Mouse (Mus musculus) stomach, postnatal 0 days (tissue): ENCODE measurements around the gene Spag16. TPM values are rescaled to one million over a fixed set of nuclear protein-coding genes. Genes with fewer than 3 reads are reported as not detected.

ENCODE experiments used
- ATAC-seq: fragments of 200-750 bp; cut with Nextera tagmentation; 2 replicates; pipeline ENCODE4 v1.8.0; 2017; ENCODE audit not compliant: low FRiP score, low TSS enrichment
- DNase-seq: peaks from one replicate; pipeline ENCODE4 v3.0.0-alpha.2; 2016; ENCODE audit warnings: low spot score
- H3K27ac ChIP-seq: fragments of 300-500 bp; sonication (generic); replicated peaks from 2 replicates; pipeline ENCODE4 v1.5.1; 2014; ENCODE audit warnings: mild to moderate bottlenecking, control low read depth
- H3K27me3 ChIP-seq: fragments of 300-500 bp; sonication (generic); 2 replicates; pipeline ENCODE4 v1.6.1; 2014; ENCODE audit warnings: low read length; ENCODE audit not compliant: control insufficient read depth, insufficient read depth
- H3K36me3 ChIP-seq: fragments of 300-500 bp; sonication (generic); 2 replicates; pipeline ENCODE4 v1.6.1; 2014; ENCODE audit warnings: low read length, mixed read lengths; ENCODE audit not compliant: control insufficient read depth, insufficient read depth
- H3K4me1 ChIP-seq: fragments of 300-500 bp; sonication (generic); replicated peaks from 2 replicates; pipeline ENCODE4 v1.6.1; 2014; ENCODE audit warnings: antibody characterized with exemption; ENCODE audit not compliant: control insufficient read depth, insufficient read depth
- H3K4me2 ChIP-seq: fragments of 300-500 bp; sonication (generic); replicated peaks from 2 replicates; pipeline ENCODE4 v1.6.1; 2014; ENCODE audit warnings: low read depth, mild to moderate bottlenecking, control low read depth, moderate library complexity
- H3K4me3 ChIP-seq: fragments of 300-500 bp; sonication (generic); 2 replicates; pipeline ENCODE4 v1.5.1; 2014; ENCODE audit warnings: low read depth, low read length, control low read depth
- H3K9ac ChIP-seq: fragments of 300-500 bp; sonication (generic); 2 replicates; pipeline ENCODE4 v1.6.1; 2014; ENCODE audit warnings: mild to moderate bottlenecking, low read length, control low read depth, mixed read lengths
- H3K9me3 ChIP-seq: fragments of 300-500 bp; sonication (generic); 2 replicates; pipeline ENCODE4 v1.6.1; 2016; ENCODE audit warnings: low read length; ENCODE audit not compliant: control insufficient read depth
- CTCF ChIP-seq: IDR thresholded peaks from 2 replicates; pipeline ENCODE4 v1.5.1; 2016; ENCODE audit warnings: antibody characterized with exemption, low read depth, mild to moderate bottlenecking, moderate library complexity
- EP300 ChIP-seq: optimal IDR thresholded peaks from 2 replicates; pipeline ENCODE3; 2016; ENCODE audit warnings: antibody characterized with exemption
- WGBS: fragments of 180-500 bp; shearing (Covaris S2); extraction: QIAGEN DNeasy Blood & Tissue Kit; methylation state at CpG from one replicate; pipeline ENCODE4 v1.1.7; 2014; 5-methylcytosine and 5-hydroxymethylcytosine counted together
- polyA plus RNA-seq: library from polyadenylated mRNA; unstranded; fragments of >200 nt; fragmentation: Nextera tagmentation; extraction: Ambion mirVana; gene quantifications from 2 replicates; pipeline ENCODE4 v1.2.1, GENCODE M21; 2015

Spag16 gene
- polyA plus RNA-seq, 1 experiment from 2014 or later: 0.06 TPM

- 15% methylated on average over 8 of the region's 8 CpGs for WGBS
- peak; percentile 72 for TF ChIP-seq CTCF
- no peak for TF ChIP-seq EP300
- H3K9me3 ChIP-seq: no peaks in the 10 kb centered on the region
Observed at GRCm38 (mm10) chr1:70270139-70270538, 443.4 kb downstream of the Spag16 start.

GRCm38 (mm10) chr1:70272753-70273152 lies 446.0 kb downstream of the Spag16 start:
- Histone ChIP-seq H3K9me3 (no peaks in the 10 kb centered on the region), H3K9ac (no peak overlapping the region), H3K27ac (no peak overlapping the region), H3K36me3 (no peaks in the 10 kb centered on the region), H3K4me3 (no peak overlapping the region), H3K27me3 (no peaks in the 10 kb centered on the region), H3K4me2 (no peak overlapping the region), H3K4me1 (no peaks in the 10 kb centered on the region)
- TF ChIP-seq CTCF (no peak), EP300 (no peak)
- no peak for ATAC-seq
- no peak for DNase-seq
- 65% methylated on average over 2 of the region's 2 CpGs for WGBS

More at GRCm38 (mm10) chr1:70270139-70270538, 443.4 kb downstream of the Spag16 start:
- Histone ChIP-seq H3K9ac (no peak overlapping the region), H3K4me3 (no peak overlapping the region), H3K4me2 (no peak overlapping the region), H3K27ac (no peak overlapping the region), H3K27me3 (no peaks in the 10 kb centered on the region), H3K36me3 (no peaks in the 10 kb centered on the region), H3K4me1 (no peaks in the 10 kb centered on the region)
- ATAC-seq: no peak
- no peak for DNase-seq

DNA sequence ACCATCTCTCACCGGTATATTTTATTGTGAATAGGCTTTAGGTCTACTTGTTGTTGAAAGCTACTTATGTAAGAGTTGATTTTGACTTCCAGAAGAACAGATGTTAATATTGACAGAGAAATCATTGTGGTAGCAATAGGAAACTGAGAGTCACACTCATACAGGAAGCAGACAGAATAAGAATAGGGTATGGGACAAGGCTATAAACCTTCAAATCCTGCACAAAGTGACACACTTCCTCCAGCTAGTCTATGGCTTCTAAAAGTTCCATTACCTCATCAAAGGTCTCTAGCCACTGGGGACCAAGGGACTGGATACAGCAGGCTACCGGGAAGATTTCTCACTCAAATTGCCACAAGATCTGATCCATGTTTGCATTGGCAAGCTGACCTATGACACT lies 452.5 kb downstream of the Spag16 start:
- H3K4me1 ChIP-seq: no peaks in the 10 kb centered on the region

DNA sequence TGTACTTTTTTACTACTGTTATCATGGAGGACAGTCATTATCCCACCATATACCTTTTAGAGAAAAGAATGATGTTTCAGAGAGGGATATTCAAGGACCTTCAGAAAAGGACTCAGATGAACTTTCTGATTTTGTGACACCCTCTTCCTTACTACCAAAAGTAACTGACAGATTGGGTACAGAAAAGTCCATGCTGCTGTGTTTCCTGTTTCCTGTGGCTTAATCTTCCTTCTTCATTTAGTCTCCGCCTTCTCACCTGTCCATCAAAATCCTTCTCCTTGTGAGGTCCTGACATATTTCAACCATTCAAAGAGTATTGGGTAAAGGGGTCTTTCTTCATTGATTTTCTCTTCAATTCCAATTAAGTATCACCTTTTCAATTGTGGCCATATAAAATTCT lies 456.6 kb downstream of the Spag16 start:
- H3K4me1 ChIP-seq: no peaks in the 10 kb centered on the region
- ATAC-seq (no peak), DNase-seq (no peak)
- TF ChIP-seq CTCF: no peak
- TF ChIP-seq EP300: no peak
- no peak overlapping the region for H3K27ac ChIP-seq
- H3K4me3 ChIP-seq: no peak overlapping the region
- H3K4me2 ChIP-seq: no peak overlapping the region
- 75% methylated on average over 1 of the region's 1 CpGs for WGBS
- no peaks in the 10 kb centered on the region for H3K27me3 ChIP-seq
- H3K9me3 ChIP-seq: no peaks in the 10 kb centered on the region
- H3K36me3 ChIP-seq: no peaks in the 10 kb centered on the region
- no peak overlapping the region for H3K9ac ChIP-seq

More for the DNA sequence above, 452.5 kb downstream of the Spag16 start:
- Histone ChIP-seq H3K27ac (no peak overlapping the region), H3K27me3 (no peaks in the 10 kb centered on the region), H3K4me3 (no peak overlapping the region), H3K9me3 (no peaks in the 10 kb centered on the region), H3K9ac (no peak overlapping the region), H3K4me2 (no peak overlapping the region), H3K36me3 (no peaks in the 10 kb centered on the region)
- 72% methylated on average over 2 of the region's 2 CpGs for WGBS
- DNase-seq (no peak), ATAC-seq (no peak)
- TF ChIP-seq CTCF (no peak), EP300 (no peak)

DNA sequence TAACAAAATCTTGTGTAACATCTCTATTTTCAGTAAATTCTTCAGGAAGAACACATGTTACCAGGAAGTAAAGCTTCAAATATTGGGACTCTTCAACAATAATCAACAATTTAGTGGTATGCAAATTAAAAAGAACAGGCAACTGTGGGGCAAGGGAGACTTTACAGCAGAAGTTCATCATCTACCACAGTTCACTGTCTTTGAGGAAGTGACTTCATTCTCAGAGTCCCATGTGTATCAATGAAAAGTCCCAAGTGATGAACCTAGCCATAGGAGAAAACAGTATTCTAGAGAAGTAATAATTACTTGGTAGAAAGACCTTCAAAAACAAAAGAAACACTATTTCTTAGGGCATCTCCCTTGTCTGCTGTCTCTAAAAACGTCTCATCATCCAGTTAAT lies 457.4 kb downstream of the Spag16 start:
- TF ChIP-seq EP300 (no peak), CTCF (no peak)
- Histone ChIP-seq H3K27ac (no peak overlapping the region), H3K4me1 (no peaks in the 10 kb centered on the region), H3K36me3 (no peaks in the 10 kb centered on the region), H3K27me3 (no peaks in the 10 kb centered on the region), H3K9ac (no peak overlapping the region), H3K4me3 (no peak overlapping the region), H3K4me2 (no peak overlapping the region), H3K9me3 (no peaks in the 10 kb centered on the region)
- DNase-seq (no peak), ATAC-seq (no peak)
- WGBS: 57% methylated on average over 1 of the region's 1 CpGs

DNA sequence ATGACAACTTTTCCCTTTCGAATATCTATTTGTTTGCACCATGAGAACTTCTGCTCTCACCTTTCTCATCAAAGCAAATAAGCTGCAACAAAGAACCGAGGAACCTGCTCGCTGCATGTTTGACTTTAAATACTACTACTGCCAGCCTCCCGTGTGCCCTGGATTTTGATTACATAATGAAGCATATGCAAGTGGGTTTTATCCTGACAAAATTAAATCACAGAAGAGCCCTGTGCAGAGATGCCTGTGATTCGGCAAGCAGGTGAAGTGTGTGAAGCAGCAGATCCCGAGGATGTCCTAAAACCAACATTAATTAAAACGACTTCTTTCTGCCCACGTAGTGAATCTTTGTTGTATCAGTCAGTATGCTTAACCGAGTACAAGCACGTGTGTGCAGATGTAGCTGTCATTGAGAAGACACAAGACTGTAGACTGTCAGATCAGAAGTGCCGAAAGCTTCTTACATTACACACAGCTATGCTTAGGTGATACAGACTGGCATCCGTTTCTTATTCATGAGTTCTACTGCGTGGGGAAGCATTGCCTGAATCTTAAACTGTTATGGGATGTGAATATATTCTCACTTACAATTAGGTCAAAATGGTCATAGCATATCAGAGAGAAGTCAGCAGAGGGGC lies 489.5 kb downstream of the Spag16 start:
- TF ChIP-seq CTCF (no peak), EP300 (no peak)
- no peak for DNase-seq
- Histone ChIP-seq H3K36me3 (no peaks in the 10 kb centered on the region), H3K27me3 (no peaks in the 10 kb centered on the region), H3K9ac (no peak overlapping the region), H3K27ac (no peak overlapping the region), H3K4me3 (no peak overlapping the region), H3K4me2 (no peak overlapping the region), H3K4me1 (no peaks in the 10 kb centered on the region), H3K9me3 (no peaks in the 10 kb centered on the region)
- WGBS: 76% methylated on average over 13 of the region's 13 CpGs
- no peak for ATAC-seq
